Mouse (Mus musculus) intestine, postnatal 0 days (tissue): ENCODE measurements around the gene Enah. TPM values are rescaled to one million over a fixed set of nuclear protein-coding genes. Genes with fewer than 3 reads are reported as not detected.

Source experiments
- ATAC-seq: fragments of 200-750 bp; cut with Nextera tagmentation; 2 replicates; pipeline ENCODE4 v1.8.0; 2017; ENCODE audit warnings: mild to moderate bottlenecking, moderate TSS enrichment, moderate library complexity
- H3K27ac ChIP-seq: fragments of 300-500 bp; sonication (generic); 2 replicates; pipeline ENCODE4 v1.5.1; 2014; ENCODE audit warnings: mild to moderate bottlenecking, low read depth, low read length, moderate library complexity
- H3K27me3 ChIP-seq: fragments of 300-500 bp; sonication (generic); replicated peaks from 2 replicates; pipeline ENCODE4 v1.6.1; 2014; ENCODE audit warnings: low read length, mixed read lengths; ENCODE audit not compliant: control insufficient read depth, insufficient read depth
- H3K36me3 ChIP-seq: fragments of 300-500 bp; sonication (generic); 2 replicates; pipeline ENCODE4 v1.6.1; 2014; ENCODE audit warnings: mild to moderate bottlenecking, moderate library complexity; ENCODE audit not compliant: control insufficient read depth, insufficient read depth
- H3K4me1 ChIP-seq: fragments of 300-500 bp; sonication (generic); replicated peaks from 2 replicates; pipeline ENCODE4 v1.6.1; 2014; ENCODE audit warnings: antibody characterized with exemption, low read length, mixed read lengths; ENCODE audit not compliant: control insufficient read depth, insufficient read depth
- H3K4me2 ChIP-seq: fragments of 300-500 bp; sonication (generic); replicated peaks from 2 replicates; pipeline ENCODE4 v1.6.1; 2014; ENCODE audit warnings: low read depth, mild to moderate bottlenecking, moderate library complexity
- H3K4me3 ChIP-seq: fragments of 300-500 bp; sonication (generic); 2 replicates; pipeline ENCODE4 v1.5.1; 2014; ENCODE audit warnings: low read depth, low read length
- H3K9ac ChIP-seq: fragments of 300-500 bp; sonication (generic); 2 replicates; pipeline ENCODE4 v1.6.1; 2014; ENCODE audit warnings: mild to moderate bottlenecking, low read depth, low read length
- H3K9me3 ChIP-seq: fragments of 300-500 bp; sonication (generic); 2 replicates; pipeline ENCODE4 v1.6.1; 2016; ENCODE audit warnings: mixed run types; ENCODE audit not compliant: control insufficient read depth
- CTCF ChIP-seq: sonication (generic); IDR thresholded peaks from 2 replicates; pipeline ENCODE4 v1.5.1; 2016; ENCODE audit warnings: low read depth, mild to moderate bottlenecking, control low read depth, antibody characterized with exemption, moderate library complexity
- WGBS: fragments of 180-500 bp; shearing (Covaris S2); extraction: QIAGEN DNeasy Blood & Tissue Kit; methylation state at CpG from one replicate; pipeline ENCODE4 v1.1.7; 2014; 5-methylcytosine and 5-hydroxymethylcytosine counted together
- polyA plus RNA-seq: library from polyadenylated mRNA; unstranded; fragments of >200 nt; fragmentation: Nextera tagmentation; extraction: Ambion mirVana; gene quantifications from 2 replicates; pipeline ENCODE4 v1.2.1, GENCODE M21; 2015

Gene Enah
- polyA plus RNA-seq, 1 experiment from 2014 or later: 4.9 TPM

DNA sequence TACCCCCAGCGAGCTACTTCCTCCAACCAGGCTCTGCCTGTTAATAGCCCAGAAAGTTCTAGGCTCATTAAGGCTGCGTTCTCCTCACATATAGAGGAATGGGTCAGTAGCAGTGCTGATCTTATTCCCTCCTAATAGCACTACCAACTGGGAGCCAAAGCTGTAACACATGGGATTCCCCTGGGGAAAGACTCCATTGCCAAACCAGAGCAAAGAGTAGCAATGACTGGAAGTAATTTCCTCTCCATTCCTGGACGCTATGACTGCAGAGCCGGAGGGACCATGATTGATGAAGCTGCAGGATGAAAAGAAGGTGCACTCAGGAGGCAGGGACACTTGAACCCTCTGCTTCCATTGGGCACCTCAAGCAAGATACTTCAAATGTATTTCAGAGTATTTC is 169.3 kb downstream of the Enah start:
- Histone ChIP-seq H3K9ac (no peak overlapping the region), H3K36me3 (no peaks in the 10 kb centered on the region), H3K27me3 (no peaks in the 10 kb centered on the region), H3K9me3 (no peaks in the 10 kb centered on the region), H3K4me2 (no peak overlapping the region), H3K27ac (no peak overlapping the region), H3K4me3 (no peak overlapping the region), H3K4me1 (no peaks in the 10 kb centered on the region)
- no peak for ATAC-seq
- TF ChIP-seq CTCF: no peak
- 73% methylated on average over 4 of the region's 4 CpGs for WGBS

DNA sequence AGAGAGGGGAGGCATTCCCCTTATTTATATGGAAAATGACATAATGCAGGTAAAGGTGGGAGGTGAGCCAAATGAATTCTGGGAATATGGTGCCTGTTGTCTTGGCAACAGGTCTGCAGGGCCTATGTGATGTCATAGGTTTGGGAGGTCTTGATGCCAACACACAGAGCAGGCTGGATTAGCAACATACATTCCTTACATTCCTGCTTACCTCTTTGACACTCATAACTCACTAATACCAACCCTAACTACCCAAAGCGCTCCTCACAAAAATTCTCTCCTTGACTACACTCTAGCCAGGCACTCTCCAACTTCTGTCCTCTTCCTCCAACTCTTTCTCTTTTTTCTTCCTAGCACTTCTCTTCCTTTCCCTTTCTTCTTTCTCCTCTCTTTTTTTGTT is 171.6 kb downstream of the Enah start:
- 80% methylated on average over 1 of the region's 1 CpGs for WGBS
- no peak overlapping the region for H3K27ac ChIP-seq
- no peak for ATAC-seq
- no peaks in the 10 kb centered on the region for H3K36me3 ChIP-seq
- no peak for TF ChIP-seq CTCF
- no peaks in the 10 kb centered on the region for H3K27me3 ChIP-seq
- no peak overlapping the region for H3K4me2 ChIP-seq
- no peak overlapping the region for H3K4me3 ChIP-seq
- no peak overlapping the region for H3K9ac ChIP-seq
- no peaks in the 10 kb centered on the region for H3K4me1 ChIP-seq
- no peaks in the 10 kb centered on the region for H3K9me3 ChIP-seq

DNA sequence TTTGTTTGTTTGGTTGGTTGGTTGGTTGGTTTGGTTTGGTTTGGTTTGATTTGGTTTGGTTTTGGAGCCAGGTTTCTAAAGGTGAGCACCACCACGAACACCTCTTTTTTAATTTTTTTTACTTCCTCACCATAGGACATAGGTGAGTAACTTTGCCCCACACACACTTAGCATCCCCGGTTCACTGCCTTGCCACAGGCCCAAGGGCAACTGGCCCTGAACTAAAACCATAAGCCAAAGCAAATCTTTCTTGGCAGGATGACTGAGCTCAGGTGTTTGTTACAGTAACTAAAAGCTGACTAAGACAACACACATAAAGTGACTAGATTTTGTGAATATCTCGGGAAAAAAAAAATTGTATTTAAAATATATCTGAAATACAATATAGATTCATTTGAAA is 172.4 kb downstream of the Enah start:
- no peak overlapping the region for H3K9ac ChIP-seq
- no peak overlapping the region for H3K4me3 ChIP-seq
- H3K4me2 ChIP-seq: no peak overlapping the region
- no peaks in the 10 kb centered on the region for H3K36me3 ChIP-seq
- H3K27ac ChIP-seq: no peak overlapping the region
- whole genome bisulfite sequencing: 91% methylated on average over 3 of the region's 3 CpGs
- no peak for ATAC-seq
- no peak for TF ChIP-seq CTCF
- no peaks in the 10 kb centered on the region for H3K27me3 ChIP-seq
- no peaks in the 10 kb centered on the region for H3K9me3 ChIP-seq
- H3K4me1 ChIP-seq: no peaks in the 10 kb centered on the region

Other genes starting within 250 kb of the Enah start
- 34.4 and 37.7 TPM in 2 replicates for gene Lbr, start 176.9 kb downstream of the Enah start, polyA plus RNA-seq
- gene Srp9, start 104.7 kb upstream of the Enah start, polyA plus RNA-seq: 208 and 218 TPM in 2 replicates
- gene Vmn1r1, start 144.5 kb upstream of the Enah start, polyA plus RNA-seq: not detected in 2 replicates